Mouse (Mus musculus) embryonic fibroblast, embryonic 13.5 days (primary cell): ENCODE measurements around the gene Podxl2. TPM values are rescaled to one million over a fixed set of nuclear protein-coding genes. Genes with fewer than 3 reads are reported as not detected.

Source experiments
- H3K27ac ChIP-seq: 2 replicates; pipeline ENCODE4 v1.5.1; 2012; ENCODE audit warnings: low read length, control low read depth, inconsistent platforms; ENCODE audit not compliant: insufficient read depth
- H3K4me1 ChIP-seq: 2 replicates; pipeline ENCODE4 v1.6.1; 2011; ENCODE audit warnings: low read length; ENCODE audit not compliant: control insufficient read depth, insufficient read depth
- H3K4me3 ChIP-seq: 2 replicates; pipeline ENCODE4 v1.5.1; 2011; ENCODE audit warnings: mild to moderate bottlenecking, control low read depth, low read length; ENCODE audit not compliant: insufficient read depth
- CTCF ChIP-seq: IDR thresholded peaks from 2 replicates; pipeline ENCODE4 v1.5.1; 2011; ENCODE audit warnings: mild to moderate bottlenecking, control low read depth, low read length, moderate library complexity, borderline replicate concordance; ENCODE audit not compliant: insufficient read depth
- POLR2A ChIP-seq: IDR thresholded peaks from 2 replicates; pipeline ENCODE4 v1.6.1; 2011; ENCODE audit warnings: low read depth, mild to moderate bottlenecking, control low read depth, low read length, moderate library complexity
- polyA plus RNA-seq: library from polyadenylated mRNA; stranded (reverse); fragments of >200 nt; gene quantifications from 2 replicates; pipeline ENCODE4 v1.2.4, GENCODE M21; 2011; ENCODE audit warnings: low read depth; ENCODE audit not compliant: missing spikeins, insufficient read length

The Podxl2 gene
- polyA plus RNA-seq, 1 experiment = 13.9 TPM

DNA sequence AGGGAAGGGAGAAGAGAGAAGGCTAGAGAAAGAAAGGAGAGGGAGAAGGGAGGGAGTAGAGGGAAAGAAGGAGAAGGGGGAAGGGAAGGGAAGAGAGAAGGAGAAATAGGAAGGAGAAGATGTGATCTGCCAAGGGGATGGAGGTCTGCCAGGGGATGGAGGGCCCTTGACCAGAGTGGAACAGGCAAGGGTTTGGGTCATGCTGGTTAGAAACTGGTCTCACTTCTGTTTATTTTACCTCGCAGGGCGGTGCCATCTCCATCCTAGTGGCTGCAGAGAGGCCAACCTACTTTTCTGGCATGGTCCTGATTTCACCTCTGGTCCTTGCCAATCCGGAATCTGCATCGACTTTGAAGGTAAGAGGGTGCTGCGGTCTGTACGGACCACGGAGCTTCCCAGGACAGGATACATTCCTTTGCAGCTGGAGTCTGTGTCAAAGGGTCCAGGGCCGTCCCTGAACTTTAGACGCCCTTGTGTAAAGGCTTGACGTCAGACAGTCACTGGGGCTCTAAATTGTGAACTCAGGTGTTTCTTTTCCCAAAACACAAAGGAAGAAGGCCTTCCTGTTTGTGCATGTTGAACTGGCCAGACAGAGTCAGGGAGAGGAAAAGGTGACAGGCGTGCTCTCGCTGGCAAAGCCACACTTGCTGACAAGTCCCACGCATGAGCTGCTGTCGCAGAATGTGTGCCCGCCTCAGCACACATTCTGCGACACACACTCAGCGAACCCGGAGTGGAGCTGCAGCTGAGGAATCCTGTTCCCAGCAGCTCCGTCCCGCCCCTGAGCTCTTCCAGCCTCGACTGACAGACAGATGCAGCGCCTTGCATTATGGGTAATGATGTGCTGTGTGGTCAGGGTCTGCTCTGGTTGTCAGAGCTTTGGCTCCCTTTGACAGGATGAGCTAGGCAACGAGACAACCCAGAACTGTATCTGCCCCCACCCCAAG is 65.5 kb downstream of the Podxl2 start:
- Histone ChIP-seq H3K4me3 (no peak overlapping the region), H3K4me1 (no peaks in the 10 kb centered on the region), H3K27ac (no peak overlapping the region)
- no peak for TF ChIP-seq CTCF
- no peak for TF ChIP-seq POLR2A

DNA sequence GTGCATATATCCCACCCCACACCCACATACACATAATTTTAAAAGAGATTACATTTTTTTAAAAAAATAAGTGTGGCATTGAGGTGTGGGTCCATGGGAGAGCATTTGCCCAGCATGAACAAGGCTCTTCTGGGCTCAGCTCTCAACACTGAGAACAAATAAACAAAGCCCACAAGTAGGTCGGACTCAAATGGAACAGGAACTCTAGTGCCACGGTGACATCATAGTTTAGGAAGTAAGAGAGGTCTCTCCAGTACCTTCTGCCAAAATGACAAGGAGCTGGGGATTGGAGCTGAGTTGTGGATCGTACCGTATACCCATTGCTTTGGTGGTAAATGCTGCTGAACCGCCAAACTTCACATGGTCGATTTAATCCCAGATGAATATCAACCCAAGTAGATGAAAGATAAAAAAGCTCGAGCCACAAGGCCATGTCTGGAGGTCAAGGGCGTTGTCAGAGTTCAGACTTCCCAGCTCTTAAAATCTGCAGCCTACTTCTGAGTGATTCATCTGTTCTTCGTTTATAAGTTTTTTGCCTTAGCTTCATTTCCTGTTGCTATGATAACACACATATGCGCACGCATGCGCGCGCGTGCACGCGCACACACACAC is 69.8 kb downstream of the Podxl2 start:
- Histone ChIP-seq H3K4me1 (no peaks in the 10 kb centered on the region), H3K4me3 (no peak overlapping the region), H3K27ac (no peak overlapping the region)
- TF ChIP-seq POLR2A (no peak), CTCF (no peak)

DNA sequence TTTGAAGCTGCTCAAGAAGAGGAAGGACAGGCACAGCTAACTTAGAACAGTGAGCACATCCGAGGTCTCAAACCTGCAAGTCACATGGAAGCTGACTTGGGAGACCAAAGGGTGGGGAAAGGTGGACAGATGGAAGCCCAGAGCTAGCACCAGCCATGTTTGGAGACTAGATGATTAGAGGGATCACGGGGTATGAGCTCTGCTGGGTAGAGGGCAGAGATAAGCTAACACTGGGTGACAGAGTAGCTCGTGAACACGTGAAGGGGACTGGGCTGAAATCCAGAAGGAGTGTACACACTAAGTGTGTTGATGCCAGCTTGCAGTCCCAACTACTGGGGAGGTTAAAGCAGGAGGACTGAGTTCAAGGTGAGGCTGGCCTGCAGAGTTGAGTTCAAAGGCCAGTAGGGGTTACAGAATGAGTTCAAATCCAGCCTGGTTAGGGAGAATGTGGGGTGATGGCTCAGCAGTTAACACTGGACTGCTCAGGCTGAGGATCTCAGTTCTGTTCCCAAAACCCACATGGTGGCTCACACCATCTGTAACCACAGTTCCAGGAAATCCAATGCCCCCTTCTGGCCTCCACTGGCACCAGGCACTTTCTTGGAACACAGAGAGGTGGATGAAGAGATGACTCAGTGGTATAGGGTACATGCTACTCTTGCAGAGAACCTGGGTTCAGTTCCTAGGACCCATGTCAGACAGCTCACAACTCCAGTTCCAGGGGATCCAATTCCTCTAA is 70.7 kb downstream of the Podxl2 start:
- Histone ChIP-seq H3K4me3 (no peak overlapping the region), H3K4me1 (no peaks in the 10 kb centered on the region), H3K27ac (no peak overlapping the region)
- TF ChIP-seq CTCF (no peak), POLR2A (no peak)

DNA sequence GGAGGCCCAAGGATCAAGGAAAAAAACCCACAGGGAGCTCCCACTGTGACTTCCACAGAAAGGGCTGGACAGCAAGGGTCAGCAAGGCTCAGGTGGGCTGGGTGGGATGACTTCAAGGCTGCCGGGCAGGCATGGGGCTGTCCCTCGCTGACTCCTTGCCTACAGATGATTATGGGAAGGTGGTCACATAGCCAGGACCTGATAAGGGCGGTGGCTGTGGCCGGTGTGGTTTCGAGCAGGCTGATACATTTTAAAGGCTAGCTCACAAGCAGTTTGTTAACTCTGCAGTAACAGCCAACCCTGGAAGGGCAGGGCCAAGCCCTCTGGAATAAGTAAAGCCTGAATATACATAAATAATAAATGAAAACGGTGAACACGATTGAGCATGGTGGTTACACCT is 71.8 kb downstream of the Podxl2 start:
- H3K27ac ChIP-seq = no peak overlapping the region
- TF ChIP-seq CTCF (no peak), POLR2A (no peak)
- no peaks in the 10 kb centered on the region for H3K4me1 ChIP-seq
- no peak overlapping the region for H3K4me3 ChIP-seq

DNA sequence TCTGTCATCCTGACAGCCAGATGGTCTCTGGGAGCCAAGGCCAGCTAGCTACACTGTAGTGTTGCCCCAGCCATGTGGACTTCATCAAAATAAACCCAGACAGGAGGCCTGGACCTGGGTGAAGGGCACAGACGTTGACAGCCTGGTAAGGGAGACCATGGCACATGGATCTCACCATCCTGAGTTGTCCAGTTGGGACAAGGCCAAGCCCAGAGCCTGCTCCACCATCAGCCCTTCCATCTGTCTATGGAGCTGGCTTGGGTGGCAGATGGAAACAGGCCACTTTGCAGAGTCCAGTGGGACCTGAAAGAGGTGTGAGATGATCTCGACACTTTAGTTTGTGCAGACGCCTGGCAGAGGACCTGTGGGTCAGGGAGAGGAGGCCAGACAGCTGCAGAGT is 74.1 kb downstream of the Podxl2 start:
- Histone ChIP-seq H3K27ac (no peak overlapping the region), H3K4me3 (no peak overlapping the region), H3K4me1 (no peaks in the 10 kb centered on the region)
- TF ChIP-seq CTCF = no peak
- no peak for TF ChIP-seq POLR2A

DNA sequence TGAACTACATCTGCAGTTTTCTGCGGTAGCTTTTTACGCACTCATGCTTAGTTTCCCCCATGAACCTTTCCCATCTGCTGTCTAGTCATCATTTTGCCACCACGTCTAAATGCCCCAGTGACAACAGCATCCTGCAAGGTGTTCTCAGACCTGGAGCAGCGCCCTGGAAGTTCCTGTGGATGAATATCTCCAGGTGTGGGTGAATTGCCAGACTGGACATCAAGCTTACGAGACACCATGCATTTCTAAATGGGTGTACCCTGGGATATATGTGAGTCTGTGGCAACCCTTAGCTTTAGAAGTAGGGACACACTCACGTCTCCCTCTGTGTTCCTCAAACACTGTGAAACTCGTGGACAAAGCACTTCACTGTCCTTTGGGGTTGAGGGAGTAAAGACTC is 74.7 kb downstream of the Podxl2 start:
- no peak for TF ChIP-seq CTCF
- TF ChIP-seq POLR2A = no peak
- H3K4me3 ChIP-seq = no peak overlapping the region
- no peak overlapping the region for H3K27ac ChIP-seq
- H3K4me1 ChIP-seq = no peaks in the 10 kb centered on the region

DNA sequence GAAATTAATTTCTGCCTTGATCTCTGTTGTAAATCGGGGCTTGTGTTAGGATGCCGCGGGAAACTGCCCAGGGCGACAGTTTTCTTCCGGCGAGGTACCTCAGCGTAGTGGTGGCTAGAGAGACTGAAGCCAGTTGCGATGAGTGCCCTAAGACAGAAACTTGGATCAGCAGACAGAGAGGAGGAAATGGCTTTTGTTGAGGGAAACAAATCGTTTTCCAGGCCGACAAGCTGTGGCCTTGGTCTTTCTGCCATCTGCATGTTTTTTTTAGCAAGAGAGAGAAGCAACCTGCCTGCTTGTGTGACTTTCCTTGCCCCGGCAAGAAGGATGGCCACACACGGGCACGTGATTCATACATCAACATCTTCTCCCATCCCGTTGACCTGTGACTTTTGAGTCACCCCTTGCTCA is 80.3 kb downstream of the Podxl2 start:
- Histone ChIP-seq H3K27ac (no peak overlapping the region), H3K4me1 (no peaks in the 10 kb centered on the region), H3K4me3 (no peak overlapping the region)
- no peak for TF ChIP-seq POLR2A
- no peak for TF ChIP-seq CTCF

DNA sequence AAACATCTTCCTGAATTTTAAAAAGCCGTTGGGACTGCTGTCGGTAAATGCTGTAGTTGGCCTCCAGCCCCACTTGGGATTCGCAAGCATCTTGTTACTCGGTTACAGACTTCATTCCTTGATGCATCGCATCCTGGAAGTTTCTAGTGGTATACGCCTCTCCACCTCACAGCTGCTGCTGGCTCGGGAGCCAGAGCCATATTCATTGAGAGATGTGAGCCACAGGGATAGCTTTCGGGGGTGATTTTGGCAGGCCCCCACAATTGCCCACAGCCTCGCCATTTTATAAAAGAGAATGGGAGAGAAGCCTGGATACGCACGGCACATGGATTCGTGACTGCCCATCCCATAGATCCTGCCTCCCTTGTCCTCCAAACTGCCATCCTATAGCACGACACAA is 81.0 kb downstream of the Podxl2 start:
- H3K4me1 ChIP-seq = no peaks in the 10 kb centered on the region
- no peak overlapping the region for H3K4me3 ChIP-seq
- no peak for TF ChIP-seq CTCF
- TF ChIP-seq POLR2A = no peak
- H3K27ac ChIP-seq = no peak overlapping the region

DNA sequence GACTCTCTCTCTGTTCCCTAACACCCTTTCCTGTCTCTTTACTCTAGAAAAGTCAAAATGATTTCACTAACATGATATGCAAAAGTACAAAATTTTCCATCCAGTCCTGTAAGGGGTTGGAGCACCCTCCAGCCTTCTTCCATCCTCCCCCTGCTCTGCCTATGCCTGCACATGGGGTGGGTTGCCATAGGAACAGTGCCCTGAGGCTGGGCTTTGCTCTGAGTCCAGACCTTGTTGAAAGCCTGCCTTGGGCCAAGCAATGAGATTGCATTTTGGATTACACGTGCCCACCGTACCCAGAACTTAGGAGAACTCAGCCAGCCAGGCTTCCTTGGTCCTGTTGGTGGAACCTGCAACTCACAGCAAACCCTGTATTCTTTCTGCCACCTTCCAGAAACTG is 81.6 kb downstream of the Podxl2 start:
- H3K27ac ChIP-seq = no peak overlapping the region
- H3K4me3 ChIP-seq = no peak overlapping the region
- TF ChIP-seq CTCF (no peak), POLR2A (no peak)
- no peaks in the 10 kb centered on the region for H3K4me1 ChIP-seq

Other genes starting within 250 kb of the Podxl2 start
- not detected in 2 replicates for gene Kbtbd12, start 237.1 kb downstream of the Podxl2 start, polyA plus RNA-seq
- 16.0 and 19.9 TPM in 2 replicates for gene Mgll, start 150.6 kb downstream of the Podxl2 start, polyA plus RNA-seq
- gene Abtb1, start 33.1 kb downstream of the Podxl2 start, polyA plus RNA-seq = 4.9 and 5.3 TPM in 2 replicates
- gene Mcm2, start 23.7 kb upstream of the Podxl2 start, polyA plus RNA-seq = 31.6 and 42.3 TPM in 2 replicates
- gene Tpra1, start 27.2 kb upstream of the Podxl2 start, polyA plus RNA-seq = 29.2 and 31.0 TPM in 2 replicates